Mouse (Mus musculus) adrenal gland, postnatal 10 days (tissue): ENCODE measurements around the gene Memo1. TPM values are rescaled to one million over a fixed set of nuclear protein-coding genes. Genes with fewer than 3 reads are reported as not detected.
A peak's percentile ranks its signal among the peaks of the same experiment; 100 is the strongest.
"Not testable (repeated sequence)": the region's sequence is repeated elsewhere in the genome, so short reads cannot be mapped to it uniquely, and the experiment has no call there.

Experiments used
- DNase-seq: peaks from one replicate; pipeline ENCODE4 v3.0.0; 2021; ENCODE audit warnings: mixed read lengths
- total RNA-seq, 2 experiments: library from RNA; stranded (reverse); gene quantifications; 2 replicates each; pipeline ENCODE4 v1.2.3; 2021

Gene Memo1
- total RNA-seq, 2 experiments from 2014 or later, result 83.9 to 84.3 TPM

DNA sequence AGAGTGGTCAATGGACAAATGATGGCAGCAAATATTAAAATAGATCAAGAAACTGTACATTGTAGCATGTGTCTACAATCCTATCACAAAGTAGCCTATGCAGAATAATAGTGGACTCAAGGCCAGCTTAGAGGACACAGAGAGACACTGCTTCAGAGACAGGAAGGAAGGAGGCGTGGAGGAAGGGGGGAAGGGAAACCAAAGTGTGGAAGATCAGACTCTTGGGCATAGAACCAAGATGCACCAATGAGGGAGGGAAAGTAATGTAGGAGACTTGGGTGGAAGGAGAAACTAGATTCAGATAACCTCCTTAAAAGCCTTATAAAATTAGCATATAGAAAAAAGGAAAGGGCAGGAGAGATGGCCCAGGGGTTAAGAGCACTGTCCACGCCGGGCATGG lies 32.9 kb downstream of the Memo1 start:
- DNase-seq, result no peak

DNA sequence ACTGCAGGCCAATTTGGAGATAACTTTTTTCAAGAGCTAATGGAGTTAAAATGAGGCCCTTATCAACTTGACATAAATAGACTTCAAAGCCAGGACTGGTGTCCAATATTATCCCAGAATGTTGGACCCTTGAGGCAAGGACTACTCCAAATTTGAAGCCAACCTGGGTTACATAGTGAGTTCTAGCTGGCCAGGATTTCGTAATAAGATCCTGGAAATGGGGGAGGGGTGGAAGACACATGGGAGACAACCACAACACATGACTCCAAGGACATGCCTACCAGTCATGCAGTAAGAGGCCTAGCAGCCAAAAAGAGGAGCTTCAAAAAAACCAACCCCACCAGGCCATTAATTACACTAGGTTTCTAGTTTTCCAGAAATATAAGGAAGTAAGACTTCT lies 50.0 kb downstream of the Memo1 start:
- DNase-seq, result peak; percentile 67

DNA sequence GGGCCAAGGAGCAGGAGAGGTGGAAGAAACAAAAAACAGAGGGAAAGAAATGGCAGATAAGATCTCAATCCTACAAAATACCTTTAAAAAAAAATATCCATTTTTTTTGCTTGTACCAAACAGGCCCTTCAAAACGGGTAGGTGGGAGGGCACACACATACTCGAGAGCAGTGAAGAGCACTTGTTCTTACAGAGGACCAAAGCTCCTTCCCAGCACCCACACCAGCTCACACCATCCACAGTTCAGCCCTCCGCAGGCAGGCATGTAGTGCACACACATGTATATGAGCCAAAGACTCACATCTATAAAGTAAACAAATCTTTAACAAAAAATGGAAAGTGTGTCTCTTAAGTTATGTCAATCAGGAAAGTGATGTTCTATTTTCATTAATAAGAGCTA lies 52.5 kb downstream of the Memo1 start:
- DNase-seq, result no peak

DNA sequence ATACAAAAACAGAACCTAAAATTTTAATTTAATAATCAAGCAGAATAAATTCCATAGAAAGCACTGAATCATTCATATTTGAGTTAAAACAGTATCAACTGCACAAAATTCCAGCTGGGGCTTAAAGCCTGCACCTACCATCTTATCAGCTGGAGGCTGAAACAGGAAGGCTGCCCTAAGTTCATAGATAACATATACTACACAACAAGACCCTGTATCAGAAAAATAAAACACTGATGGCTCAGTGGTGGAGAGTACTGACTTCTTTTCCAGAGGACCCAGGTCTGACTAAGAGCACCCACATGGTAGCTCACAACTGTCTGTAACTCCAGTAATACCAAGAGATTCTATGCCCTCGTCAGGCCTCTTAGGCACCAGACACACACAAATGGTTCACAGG lies 55.0 kb downstream of the Memo1 start:
- no peak for DNase-seq

DNA sequence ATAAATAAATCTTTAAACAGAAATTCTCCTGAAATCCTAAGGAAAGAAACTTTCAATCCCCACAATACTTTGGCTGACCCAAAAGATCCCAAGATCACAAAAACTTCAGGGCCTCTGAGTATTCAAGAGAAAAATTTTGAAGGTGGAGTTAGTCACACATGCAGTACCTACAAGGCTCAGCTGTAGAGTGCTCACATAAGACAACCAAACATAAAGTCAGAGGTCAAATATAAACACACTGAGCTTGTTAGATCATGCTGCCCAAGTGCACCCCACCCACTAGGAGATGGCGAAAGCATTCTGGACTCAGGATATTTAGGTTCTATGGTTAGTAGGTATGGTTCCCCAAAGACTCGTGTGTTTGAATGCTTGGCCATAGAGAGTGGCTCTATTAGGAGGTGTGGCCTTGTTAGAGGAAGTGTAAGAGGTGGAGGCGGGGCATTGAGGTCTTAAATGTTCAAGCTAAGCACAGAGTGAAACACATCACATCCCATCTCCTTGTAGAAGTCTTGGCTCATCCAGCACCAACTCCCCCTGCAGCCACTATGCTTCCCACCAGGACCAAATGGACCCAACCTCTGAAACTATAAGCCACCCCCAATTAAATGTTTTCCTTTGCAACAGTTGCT lies 67.1 kb downstream of the Memo1 start:
- DNase-seq, result no peak

DNA sequence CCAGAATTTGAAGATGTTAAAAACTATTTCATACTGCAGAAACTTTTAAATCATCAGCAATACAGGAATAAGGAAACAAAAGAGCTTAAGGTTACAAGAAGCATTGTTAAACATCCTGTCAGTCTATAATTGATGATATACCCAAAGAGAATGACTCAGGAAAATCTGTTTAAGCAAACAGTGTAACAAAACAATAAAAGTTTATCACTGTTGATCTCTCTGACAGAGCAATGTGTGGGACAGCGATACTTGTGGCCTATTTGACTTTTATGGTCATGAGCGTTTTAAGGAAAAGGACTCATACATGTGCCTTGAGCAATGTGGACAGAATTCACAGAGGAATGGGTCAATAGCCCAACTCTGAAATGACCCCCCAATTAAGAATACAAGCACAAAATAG lies 78.0 kb downstream of the Memo1 start:
- DNase-seq, result no peak

DNA sequence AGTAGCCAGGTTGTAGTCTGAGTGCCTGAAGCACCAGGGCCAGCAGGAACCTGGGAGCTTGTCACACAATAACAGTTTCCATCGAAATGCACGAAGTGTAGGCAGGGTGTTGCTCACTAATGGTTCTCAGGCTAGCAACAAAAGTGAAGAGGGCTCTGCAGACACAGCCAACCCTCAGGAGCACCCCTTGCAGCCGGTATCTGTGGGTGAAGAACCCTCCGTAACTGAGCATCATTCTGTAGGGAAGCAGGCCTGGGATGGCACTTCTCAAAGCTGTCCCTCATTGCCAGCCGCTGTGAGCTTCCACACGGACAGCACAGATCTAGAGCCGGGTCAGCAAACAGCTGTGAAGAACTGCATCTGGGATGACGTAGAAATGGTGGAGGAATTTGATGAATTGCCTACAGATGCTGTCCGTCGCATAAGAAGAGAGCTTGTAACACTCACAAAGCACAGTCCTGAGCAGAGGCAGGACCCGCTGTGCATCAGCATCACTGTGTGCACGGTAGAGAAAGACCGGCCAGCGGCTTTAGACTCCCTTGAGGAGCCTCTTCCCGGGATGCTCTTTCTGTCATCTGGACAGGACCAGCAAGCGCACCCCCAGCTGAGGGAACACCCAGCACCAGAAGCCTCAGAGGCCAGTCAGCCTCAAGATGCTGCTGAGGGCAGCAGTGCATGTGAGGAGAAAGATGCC lies 82.3 kb downstream of the Memo1 start:
- DNase-seq, result not testable (repeated sequence)

DNA sequence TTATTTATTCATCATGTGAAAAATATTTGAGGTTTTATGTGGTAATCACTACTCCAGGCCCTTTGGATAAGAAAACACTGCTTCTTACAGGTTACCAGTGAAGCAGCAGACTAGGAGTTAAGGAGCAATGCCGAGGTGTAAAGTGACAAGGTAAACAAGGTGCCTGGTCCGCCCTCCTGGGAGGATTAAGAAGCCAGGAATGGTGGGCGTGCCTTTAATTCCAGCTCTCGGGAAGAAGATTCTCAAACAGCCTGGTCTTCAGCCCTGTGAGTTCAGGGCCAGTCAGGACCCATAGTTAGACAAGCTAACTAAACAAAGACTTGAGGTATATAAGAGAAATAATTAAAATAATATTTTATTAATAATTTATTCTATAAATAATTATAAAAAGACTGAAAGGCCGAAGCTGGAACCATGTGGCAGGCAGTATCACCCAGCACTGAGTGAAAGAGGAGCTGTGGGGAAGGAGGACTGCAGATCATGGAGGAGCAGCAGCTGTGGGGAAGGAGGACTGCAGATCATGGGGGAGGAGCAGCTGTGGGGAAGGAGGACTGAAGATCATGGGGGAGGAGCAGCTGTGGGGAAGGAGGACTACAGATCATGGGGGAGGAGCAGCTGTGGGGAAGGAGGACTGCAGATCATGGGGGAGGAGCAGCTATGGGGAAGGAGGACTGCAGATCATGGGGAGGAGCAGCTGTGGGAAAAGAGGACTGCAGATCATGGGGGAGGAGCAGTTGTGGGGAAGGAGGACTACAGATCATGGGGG lies 86.0 kb downstream of the Memo1 start:
- DNase-seq, result no peak

DNA sequence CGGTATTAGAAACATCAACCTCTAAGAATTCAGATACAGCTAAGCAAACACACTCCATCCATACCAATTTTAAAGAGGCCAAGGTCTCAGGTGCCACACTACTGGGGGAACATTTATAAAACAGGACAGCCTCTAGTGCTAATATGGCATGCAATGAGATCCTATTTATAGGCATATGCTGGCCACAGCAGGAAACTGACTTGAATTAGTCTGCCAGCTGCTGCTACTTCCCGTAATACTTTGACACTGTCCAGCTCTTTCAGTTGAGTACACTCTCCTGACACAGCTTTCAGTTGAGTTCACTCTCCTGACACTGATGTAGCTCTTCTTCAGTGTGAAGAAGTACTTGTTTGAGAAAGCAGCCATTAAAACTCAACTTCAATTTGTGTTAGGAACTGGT lies 99.4 kb downstream of the Memo1 start:
- DNase-seq, result no peak

DNA sequence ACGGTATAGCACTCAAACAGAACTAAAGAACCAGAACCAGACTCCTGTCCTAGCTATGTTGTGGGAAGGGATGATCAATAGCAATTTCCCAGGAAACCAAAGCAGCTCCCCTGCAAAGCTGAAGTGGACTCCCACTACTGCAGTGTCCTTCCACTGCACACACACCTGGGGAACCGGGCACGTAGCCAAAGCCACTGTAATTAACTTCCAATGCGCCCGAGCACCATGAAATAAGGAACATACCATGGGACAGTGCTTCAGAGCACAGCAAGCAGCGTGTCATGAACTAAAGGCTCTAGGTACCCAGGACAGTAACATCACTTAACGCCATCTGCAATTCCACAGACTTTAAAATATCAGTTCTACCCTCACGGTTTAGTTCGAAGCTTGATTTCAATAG lies 100.6 kb downstream of the Memo1 start:
- no peak for DNase-seq

DNA sequence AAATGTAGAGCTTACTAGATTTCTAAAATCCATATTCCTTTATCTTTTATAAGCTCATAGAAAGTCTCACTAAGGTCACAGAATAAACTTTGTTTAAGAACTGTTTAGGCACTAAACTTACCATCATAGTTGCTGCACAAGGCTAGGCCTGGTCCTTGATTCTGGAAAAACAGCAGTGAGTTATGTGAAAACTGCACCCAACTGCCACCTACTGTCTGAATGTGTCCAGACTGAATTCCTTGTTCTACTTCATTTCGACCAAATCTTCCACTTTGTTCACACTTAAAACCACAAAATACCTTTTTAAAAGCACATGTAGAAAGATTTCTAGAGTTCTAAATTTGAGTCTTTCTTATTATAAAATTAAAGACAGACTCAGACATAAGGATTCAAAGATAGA lies 101.9 kb downstream of the Memo1 start:
- peak; percentile 48 for DNase-seq

DNA sequence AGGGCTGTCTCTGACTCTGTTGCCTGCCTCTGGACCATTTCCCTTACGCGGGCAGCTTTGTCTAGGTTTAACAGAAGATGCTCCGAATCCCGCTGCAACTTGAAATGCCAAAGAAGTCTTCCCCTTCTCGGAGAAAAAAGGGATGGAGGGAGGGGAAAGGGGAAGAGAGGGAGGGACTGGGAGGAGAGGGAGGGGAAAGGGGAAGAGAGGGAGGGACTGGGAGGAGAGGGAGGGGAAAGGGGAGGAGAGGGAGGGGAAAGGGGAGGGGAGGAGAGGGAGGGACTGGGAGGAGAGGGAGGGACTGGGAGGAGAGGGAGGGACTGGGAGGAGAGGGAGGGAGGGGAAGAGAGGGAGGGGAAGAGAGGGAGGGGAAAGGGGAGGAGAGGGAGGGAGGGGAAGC lies 103.9 kb downstream of the Memo1 start:
- no peak for DNase-seq

DNA sequence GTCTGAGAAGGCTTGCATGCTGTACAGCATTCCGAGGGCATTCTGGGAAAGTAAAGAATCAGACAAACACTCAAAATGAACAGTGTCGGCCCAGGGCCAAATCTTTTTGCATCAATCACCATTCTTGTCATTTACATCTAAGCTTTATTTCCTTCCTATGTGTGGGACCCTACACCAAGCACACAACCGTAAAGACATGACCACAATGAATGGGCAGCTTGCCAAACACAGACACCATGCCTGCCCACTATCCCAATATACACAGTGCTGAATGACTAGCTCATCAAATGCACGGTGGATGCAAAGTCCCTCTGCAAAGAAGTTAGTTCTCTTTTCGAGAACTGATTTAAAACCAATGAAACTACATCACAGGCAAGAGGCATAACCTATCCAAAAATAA lies 109.1 kb downstream of the Memo1 start:
- no peak for DNase-seq

DNA sequence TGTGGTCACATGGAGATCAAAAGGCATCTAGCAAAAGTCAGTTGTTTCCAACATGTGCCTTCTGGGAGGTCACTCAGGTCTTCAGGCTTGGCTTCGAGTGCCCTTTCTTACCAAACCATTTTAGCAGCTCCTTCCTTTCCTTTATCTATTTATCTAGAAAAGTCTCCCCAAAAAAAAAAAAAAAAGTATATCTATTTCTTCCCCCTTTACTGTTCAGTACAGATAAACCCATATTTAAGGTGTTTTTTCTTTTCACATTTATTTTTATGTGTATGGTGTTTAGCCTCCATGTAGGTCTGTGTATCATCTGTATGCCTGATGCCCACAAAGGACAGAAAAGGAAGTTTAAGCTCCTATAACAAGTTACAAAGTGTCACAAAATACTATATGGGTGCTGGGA lies 110.6 kb downstream of the Memo1 start:
- no peak for DNase-seq

DNA sequence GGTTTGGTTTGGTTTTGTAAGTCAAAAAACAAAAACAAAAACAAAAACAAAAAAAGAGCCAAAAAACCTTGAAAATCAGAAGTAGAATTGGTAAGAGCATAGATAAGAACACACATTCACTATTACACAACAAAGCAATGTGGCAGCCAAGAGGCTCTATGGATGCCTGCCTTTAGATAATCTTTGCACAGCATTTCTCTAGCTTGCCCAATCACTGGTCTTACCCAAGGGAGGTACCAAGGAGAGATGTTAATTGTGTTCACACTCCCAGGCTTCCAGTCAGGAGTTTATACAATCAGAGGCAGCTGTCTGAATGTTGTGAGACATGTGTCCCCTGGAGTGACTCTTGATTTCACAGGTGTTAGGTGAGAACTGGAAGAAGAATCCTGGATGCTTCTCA lies 114.4 kb downstream of the Memo1 start:
- peak; percentile 55 for DNase-seq

DNA sequence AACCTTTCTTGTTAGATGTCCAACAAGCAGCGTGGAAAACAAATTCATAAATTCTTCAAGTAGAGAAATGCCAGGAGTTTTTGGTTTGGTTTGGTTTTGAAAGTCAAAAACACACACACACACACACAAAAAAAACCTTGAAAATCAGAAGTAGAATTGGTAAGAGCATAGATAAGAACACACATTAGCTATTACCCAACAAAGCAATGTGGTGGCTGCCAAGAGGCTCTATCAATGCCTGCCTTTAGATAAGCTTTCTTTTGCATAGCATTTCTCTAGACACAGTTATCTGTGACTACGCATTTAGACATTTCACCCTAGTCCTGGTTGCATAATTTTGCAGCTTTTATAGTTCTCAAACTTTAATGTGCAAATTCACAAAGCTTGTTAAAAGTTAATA lies 115.7 kb downstream of the Memo1 start:
- not testable (repeated sequence) for DNase-seq

DNA sequence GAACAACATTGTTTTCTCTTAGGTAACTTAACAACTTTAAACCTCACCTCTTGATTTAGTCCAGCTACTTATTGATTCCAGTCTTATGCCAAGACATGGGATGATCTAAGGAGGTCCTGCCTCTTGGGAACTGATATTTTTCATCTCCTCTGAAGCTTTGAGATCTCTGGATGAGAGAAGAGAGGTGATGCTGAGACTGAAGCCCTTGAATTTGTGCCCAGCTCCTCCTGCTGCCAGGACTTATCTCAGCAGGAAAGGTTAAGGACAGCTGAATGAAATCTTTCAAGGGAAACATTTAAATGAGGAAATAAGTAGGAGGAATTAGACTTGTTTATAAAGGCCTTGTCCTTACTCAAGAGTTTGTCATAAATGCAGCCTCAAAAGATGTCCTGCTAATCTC lies 121.6 kb downstream of the Memo1 start:
- DNase-seq, result peak; percentile 71

DNA sequence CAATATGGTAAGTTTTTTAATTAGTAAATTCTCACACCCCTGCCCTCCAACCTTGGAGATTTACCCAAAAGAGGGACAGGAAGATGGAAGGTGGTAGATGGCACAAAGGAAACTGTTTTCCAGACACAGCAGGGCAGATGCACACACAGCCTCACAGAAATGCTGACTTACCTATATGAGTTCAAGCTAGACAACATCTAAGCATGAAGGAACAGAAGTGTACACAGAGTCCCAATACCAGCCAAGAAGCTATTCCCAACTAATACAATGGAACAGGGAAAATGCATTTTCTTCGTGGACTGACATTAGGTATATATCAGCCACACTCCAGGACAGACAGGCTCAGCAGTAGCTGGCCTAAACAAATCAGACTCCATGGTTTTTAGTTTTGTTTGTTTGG lies 122.5 kb downstream of the Memo1 start:
- no peak for DNase-seq

DNA sequence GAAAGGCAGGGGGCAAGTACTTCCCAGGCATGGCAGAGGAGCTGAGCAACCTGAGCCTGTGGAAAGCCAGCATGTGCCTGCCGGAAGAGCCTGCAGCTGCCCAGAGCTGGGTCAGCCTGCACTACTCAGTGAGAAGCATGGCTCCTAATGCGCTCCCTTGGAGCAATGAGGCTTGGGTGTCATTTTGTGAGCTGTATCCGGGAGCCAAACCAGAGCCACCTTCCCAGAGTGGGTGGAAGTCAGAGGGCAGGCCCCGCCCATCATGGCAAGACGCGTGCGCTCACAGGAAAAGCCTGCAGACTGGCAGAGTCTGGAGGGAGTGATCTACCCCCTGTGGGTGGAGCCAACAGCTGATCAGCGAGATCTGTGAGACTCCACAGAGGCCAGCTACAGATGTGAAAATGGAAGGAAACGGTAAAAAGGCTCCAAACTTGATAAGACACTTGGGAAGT lies 135.9 kb downstream of the Memo1 start:
- peak; percentile 82 for DNase-seq

DNA sequence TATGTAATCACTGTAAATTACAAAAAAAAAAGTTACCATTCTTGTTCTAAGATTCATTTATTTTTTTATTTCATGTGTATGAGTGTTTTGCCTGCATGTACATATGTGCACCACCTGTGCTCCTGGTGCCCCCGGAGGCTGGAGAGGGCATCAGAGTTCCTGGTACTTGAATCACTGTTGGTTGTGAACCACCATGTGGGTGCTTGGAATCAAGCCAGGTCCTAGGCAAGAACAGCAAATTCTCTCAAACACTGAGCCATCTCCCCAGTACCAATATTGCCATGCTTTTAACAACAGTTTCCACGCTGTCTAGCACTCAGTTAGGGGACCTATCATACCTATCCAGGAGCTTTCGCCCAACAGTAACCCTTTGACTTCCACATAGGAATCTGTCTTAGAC lies 137.2 kb downstream of the Memo1 start:
- DNase-seq, result no peak
